Mouse (Mus musculus) midbrain, embryonic 11.5 days (tissue): Measurements from ENCODE around the gene Aim2. TPM values are rescaled to one million over a fixed set of nuclear protein-coding genes. Genes with fewer than 3 reads are reported as not detected.

Experiments
- ATAC-seq: fragments of 200-750 bp; cut with Nextera tagmentation; 2 replicates; pipeline ENCODE4 v1.8.0; 2017; ENCODE audit warnings: moderate TSS enrichment, moderate library complexity; ENCODE audit not compliant: low FRiP score
- DNase-seq: peaks from one replicate; pipeline ENCODE4 v3.0.0; 2015; ENCODE audit warnings: low spot score; ENCODE audit errors: missing footprints
- H3K27ac ChIP-seq: fragments of 300-500 bp; sonication (generic); 2 replicates; pipeline ENCODE4 v1.5.1; 2014; ENCODE audit warnings: low read depth, low read length
- H3K27me3 ChIP-seq: fragments of 300-500 bp; sonication (generic); 2 replicates; pipeline ENCODE4 v1.6.1; 2014; ENCODE audit warnings: mild to moderate bottlenecking, low read length, moderate library complexity, mixed read lengths; ENCODE audit not compliant: control insufficient read depth, insufficient read depth
- H3K36me3 ChIP-seq: fragments of 300-500 bp; sonication (generic); 2 replicates; pipeline ENCODE4 v1.6.1; 2014; ENCODE audit warnings: mild to moderate bottlenecking, low read length, moderate library complexity, mixed read lengths; ENCODE audit not compliant: control insufficient read depth, insufficient read depth
- H3K4me1 ChIP-seq: fragments of 300-500 bp; sonication (generic); 2 replicates; pipeline ENCODE4 v1.6.1; 2014; ENCODE audit warnings: low read length; ENCODE audit not compliant: control insufficient read depth, insufficient read depth
- H3K4me2 ChIP-seq: fragments of 300-500 bp; sonication (generic); 2 replicates; pipeline ENCODE4 v1.6.1; 2014; ENCODE audit warnings: mild to moderate bottlenecking, moderate library complexity
- H3K4me3 ChIP-seq: fragments of 300-500 bp; sonication (generic); 2 replicates; pipeline ENCODE4 v1.5.1; 2014; ENCODE audit warnings: low read depth, low read length
- H3K9ac ChIP-seq: fragments of 300-500 bp; sonication (generic); 2 replicates; pipeline ENCODE4 v1.6.1; 2014; ENCODE audit warnings: low read length
- H3K9me3 ChIP-seq: fragments of 300-500 bp; sonication (generic); 2 replicates; pipeline ENCODE4 v1.6.1; 2016; ENCODE audit warnings: low read length; ENCODE audit not compliant: control insufficient read depth
- WGBS: fragments of 180-500 bp; shearing (Covaris S2); extraction: QIAGEN DNeasy Blood & Tissue Kit; methylation state at CpG from one replicate; pipeline ENCODE4 v1.1.7; 2014; 5-methylcytosine and 5-hydroxymethylcytosine counted together
- polyA plus RNA-seq: library from polyadenylated mRNA; unstranded; fragments of >200 nt; fragmentation: Nextera tagmentation; extraction: Ambion mirVana; gene quantifications from 2 replicates; pipeline ENCODE4 v1.2.1, GENCODE M21; 2014

Gene Aim2
- polyA plus RNA-seq, 1 experiment from 2014 or later = 4.1 TPM

GRCm38 (mm10) chr1:173325395-173325794 is 25.3 kb upstream of the Aim2 start:
- no peaks in the 10 kb centered on the region for H3K27me3 ChIP-seq
- H3K27ac ChIP-seq = no peak overlapping the region
- no peaks in the 10 kb centered on the region for H3K4me1 ChIP-seq
- H3K9ac ChIP-seq = no peak overlapping the region
- H3K36me3 ChIP-seq = no peaks in the 10 kb centered on the region
- no peak overlapping the region for H3K4me2 ChIP-seq
- no peak overlapping the region for H3K4me3 ChIP-seq
- DNase-seq (no peak), ATAC-seq (no peak)
- H3K9me3 ChIP-seq = no peaks in the 10 kb centered on the region
- 95% methylated on average over 1 of the region's 1 CpGs for WGBS

- DNase-seq (no peak), ATAC-seq (no peak)
- Histone ChIP-seq H3K27me3 (no peaks in the 10 kb centered on the region), H3K4me2 (no peak overlapping the region), H3K4me1 (no peaks in the 10 kb centered on the region), H3K36me3 (no peaks in the 10 kb centered on the region), H3K9ac (no peak overlapping the region), H3K9me3 (no peaks in the 10 kb centered on the region), H3K27ac (no peak overlapping the region), H3K4me3 (no peak overlapping the region)
- WGBS = 65% methylated on average over 1 of the region's 1 CpGs
Measured at GRCm38 (mm10) chr1:173326552-173326951, 24.1 kb upstream of the Aim2 start.

GRCm38 (mm10) chr1:173328446-173328845 is 22.2 kb upstream of the Aim2 start:
- no peaks in the 10 kb centered on the region for H3K27me3 ChIP-seq
- ATAC-seq (no peak), DNase-seq (no peak)
- H3K4me1 ChIP-seq = no peaks in the 10 kb centered on the region
- H3K9me3 ChIP-seq = no peaks in the 10 kb centered on the region
- H3K9ac ChIP-seq = no peak overlapping the region
- H3K4me2 ChIP-seq = no peak overlapping the region
- 77% methylated on average over 8 of the region's 8 CpGs for WGBS
- no peaks in the 10 kb centered on the region for H3K36me3 ChIP-seq
- H3K27ac ChIP-seq = no peak overlapping the region
- no peak overlapping the region for H3K4me3 ChIP-seq

GRCm38 (mm10) chr1:173329185-173329584 is 21.5 kb upstream of the Aim2 start:
- WGBS = 56% methylated on average over 4 of the region's 4 CpGs
- H3K27ac ChIP-seq = no peak overlapping the region
- H3K4me1 ChIP-seq = no peaks in the 10 kb centered on the region
- no peaks in the 10 kb centered on the region for H3K36me3 ChIP-seq
- no peak overlapping the region for H3K4me2 ChIP-seq
- H3K27me3 ChIP-seq = no peaks in the 10 kb centered on the region
- no peaks in the 10 kb centered on the region for H3K9me3 ChIP-seq
- no peak overlapping the region for H3K9ac ChIP-seq
- DNase-seq = no peak
- no peak overlapping the region for H3K4me3 ChIP-seq
- no peak for ATAC-seq

GRCm38 (mm10) chr1:173329743-173330142 is 20.9 kb upstream of the Aim2 start:
- ATAC-seq = no peak
- Histone ChIP-seq H3K4me2 (no peak overlapping the region), H3K4me1 (no peaks in the 10 kb centered on the region), H3K9me3 (no peaks in the 10 kb centered on the region), H3K36me3 (no peaks in the 10 kb centered on the region), H3K27ac (no peak overlapping the region), H3K27me3 (no peaks in the 10 kb centered on the region), H3K9ac (no peak overlapping the region), H3K4me3 (no peak overlapping the region)
- no peak for DNase-seq
- WGBS = 73% methylated on average over 5 of the region's 5 CpGs

- Histone ChIP-seq H3K9ac (no peak overlapping the region), H3K36me3 (no peaks in the 10 kb centered on the region), H3K9me3 (no peaks in the 10 kb centered on the region), H3K4me3 (no peak overlapping the region), H3K4me1 (peaks cover 5% of the 10 kb centered on the region; the same call in 1 of the 2 replicates), H3K4me2 (no peak overlapping the region), H3K27me3 (no peaks in the 10 kb centered on the region), H3K27ac (no peak overlapping the region)
- 86% methylated on average over 5 of the region's 5 CpGs for WGBS
- no peak for ATAC-seq
- DNase-seq = no peak
Measured at GRCm38 (mm10) chr1:173332418-173332817, 18.3 kb upstream of the Aim2 start.

GRCm38 (mm10) chr1:173333312-173334253 is 17.1 kb upstream of the Aim2 start, which contains the start of gene Ackr1:
Gene Ackr1, minus strand, starts transcription at chr1:173333750.
- no peaks in the 10 kb centered on the region for H3K27me3 ChIP-seq
- DNase-seq (no peak), ATAC-seq (no peak)
- H3K4me3 ChIP-seq = no peak within 1 kb of the TSS
- H3K27ac ChIP-seq = no peak within 1 kb of the TSS
- WGBS = 70% methylated on average over 9 of the region's 9 CpGs
- H3K4me1 ChIP-seq = peaks cover 5% of the 10 kb centered on the region; the same call in 1 of the 2 replicates
- H3K9me3 ChIP-seq = no peaks in the 10 kb centered on the region
- H3K9ac ChIP-seq = no peak within 1 kb of the TSS
- H3K4me2 ChIP-seq = no peak within 1 kb of the TSS
- no peaks in the 10 kb centered on the region for H3K36me3 ChIP-seq

- peaks cover 5% of the 10 kb centered on the region; the same call in 1 of the 2 replicates for H3K4me1 ChIP-seq
- ATAC-seq (no peak), DNase-seq (no peak)
- no peak overlapping the region for H3K4me3 ChIP-seq
- H3K27me3 ChIP-seq = no peaks in the 10 kb centered on the region
- WGBS = 60% methylated on average over 11 of the region's 11 CpGs
- no peaks in the 10 kb centered on the region for H3K9me3 ChIP-seq
- no peaks in the 10 kb centered on the region for H3K36me3 ChIP-seq
- H3K4me2 ChIP-seq = no peak overlapping the region
- no peak overlapping the region for H3K9ac ChIP-seq
- H3K27ac ChIP-seq = no peak overlapping the region
Measured at GRCm38 (mm10) chr1:173335903-173336302, 14.8 kb upstream of the Aim2 start.

GRCm38 (mm10) chr1:173337008-173337407 is 13.7 kb upstream of the Aim2 start:
- 87% methylated on average over 10 of the region's 10 CpGs for WGBS
- H3K36me3 ChIP-seq = no peaks in the 10 kb centered on the region

More at GRCm38 (mm10) chr1:173337008-173337407, 13.7 kb upstream of the Aim2 start:
- no peak for ATAC-seq
- no peaks in the 10 kb centered on the region for H3K9me3 ChIP-seq
- no peaks in the 10 kb centered on the region for H3K27me3 ChIP-seq
- no peak for DNase-seq
- no peak overlapping the region for H3K4me3 ChIP-seq
- no peak overlapping the region for H3K27ac ChIP-seq
- no peak overlapping the region for H3K4me2 ChIP-seq
- peaks cover 5% of the 10 kb centered on the region; the same call in 1 of the 2 replicates for H3K4me1 ChIP-seq
- no peak overlapping the region for H3K9ac ChIP-seq
